Mouse (Mus musculus) kidney, adult 2 months (tissue): ENCODE results near the gene Rapgef5. TPM values are rescaled to one million over a fixed set of nuclear protein-coding genes. Genes with fewer than 3 reads are reported as not detected.

Experiments used
- DNase-seq: peaks from one replicate; pipeline ENCODE4 v3.0.0; 2021
- H3K27ac ChIP-seq: fragments of 200-500 bp; 2 replicates; pipeline ENCODE4 v1.5.1; 2012; ENCODE audit warnings: low read depth, low read length, control low read depth, inconsistent platforms; ENCODE audit not compliant: insufficient read depth
- H3K27me3 ChIP-seq: fragments of 200-500 bp; replicated peaks from 2 replicates; pipeline ENCODE4 v1.6.1; 2012; ENCODE audit warnings: mild to moderate bottlenecking, moderate library complexity, low read length, inconsistent platforms; ENCODE audit not compliant: control insufficient read depth, insufficient read depth
- H3K36me3 ChIP-seq: fragments of 200-500 bp; 2 replicates; pipeline ENCODE4 v1.6.1; 2012; ENCODE audit warnings: mild to moderate bottlenecking, moderate library complexity, low read length, inconsistent platforms; ENCODE audit not compliant: control insufficient read depth, insufficient read depth
- H3K4me1 ChIP-seq: fragments of 200-500 bp; 2 replicates; pipeline ENCODE4 v1.6.1; 2011; ENCODE audit warnings: low read length; ENCODE audit not compliant: control insufficient read depth, insufficient read depth
- H3K4me3 ChIP-seq: fragments of 200-500 bp; 2 replicates; pipeline ENCODE4 v1.5.1; 2011; ENCODE audit warnings: mild to moderate bottlenecking, low read depth, low read length, control low read depth; ENCODE audit not compliant: insufficient read depth
- CTCF ChIP-seq: fragments of 200-500 bp; conservative IDR thresholded peaks from 2 replicates; pipeline ENCODE4 v1.5.1; 2011; ENCODE audit warnings: low read depth, mild to moderate bottlenecking, control low read depth, low read length, moderate library complexity, mixed read lengths; ENCODE audit not compliant: insufficient read depth, insufficient read length
- POLR2A ChIP-seq: fragments of 200-500 bp; IDR thresholded peaks from one replicate; pipeline ENCODE4 v1.6.1; 2011; ENCODE audit warnings: low read depth, low read length, control low read depth
- WGBS: fragments of 180-500 bp; shearing (Covaris S2); methylation state at CpG from one replicate; pipeline ENCODE4 v1.1.7; 2018; 5-methylcytosine and 5-hydroxymethylcytosine counted together
- polyA plus RNA-seq: library from polyadenylated mRNA; depleted of rRNA; stranded (reverse); fragments of >200 nt; gene quantifications from 2 replicates; pipeline ENCODE4 v1.2.3, GENCODE M21; 2012

The Rapgef5 gene
- polyA plus RNA-seq, 1 experiment: 8.4 TPM

DNA sequence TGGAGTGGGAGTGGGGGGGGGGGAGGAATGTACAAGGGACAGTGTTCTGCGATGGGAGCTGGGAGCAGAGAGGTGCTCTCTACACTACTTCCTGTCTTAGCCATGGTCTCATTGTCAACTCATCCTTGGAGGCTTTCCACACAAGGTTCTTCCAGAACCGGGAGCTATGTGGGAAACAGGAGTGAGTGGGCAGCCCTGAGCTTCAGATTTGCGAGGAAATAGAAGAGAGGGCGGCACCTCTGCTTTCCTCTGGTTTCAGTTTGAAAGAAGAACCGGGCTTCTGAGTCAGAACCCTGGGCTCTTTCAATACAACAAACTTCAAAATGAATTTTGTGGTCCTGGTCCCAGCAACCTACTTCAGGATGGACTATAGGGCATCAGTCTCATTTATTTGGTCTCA is 244.1 kb downstream of the Rapgef5 start:
- Histone ChIP-seq H3K36me3 (no peaks in the 10 kb centered on the region), H3K4me3 (no peak overlapping the region), H3K27me3 (no peaks in the 10 kb centered on the region), H3K27ac (no peak overlapping the region), H3K4me1 (no peaks in the 10 kb centered on the region)
- TF ChIP-seq POLR2A (no peak), CTCF (no peak)
- DNase-seq: no peak
- 64% methylated on average over 5 of the region's 5 CpGs for WGBS

DNA sequence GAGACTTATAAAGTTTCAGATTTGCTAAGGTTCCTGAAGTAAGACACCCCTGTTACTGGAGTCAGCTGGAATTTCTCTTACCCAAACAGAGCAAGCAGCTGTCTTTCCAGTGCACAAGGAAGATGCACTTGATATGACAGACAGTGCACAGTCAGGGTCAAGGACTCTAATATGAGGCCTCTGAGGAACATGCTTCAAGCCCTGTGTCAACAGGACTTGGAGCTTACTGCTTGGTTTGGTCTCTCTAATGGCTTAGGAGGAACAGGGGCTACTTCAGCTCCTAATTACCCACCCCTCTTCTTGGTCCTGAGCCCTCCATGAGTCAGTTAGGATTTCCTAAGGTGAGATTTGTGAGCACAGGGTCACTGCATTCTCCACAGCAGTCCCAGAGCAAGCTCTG is 244.6 kb downstream of the Rapgef5 start:
- Histone ChIP-seq H3K27me3 (no peaks in the 10 kb centered on the region), H3K36me3 (no peaks in the 10 kb centered on the region), H3K4me3 (no peak overlapping the region), H3K27ac (no peak overlapping the region), H3K4me1 (no peaks in the 10 kb centered on the region)
- no peak for DNase-seq
- TF ChIP-seq POLR2A: no peak
- no peak for TF ChIP-seq CTCF

DNA sequence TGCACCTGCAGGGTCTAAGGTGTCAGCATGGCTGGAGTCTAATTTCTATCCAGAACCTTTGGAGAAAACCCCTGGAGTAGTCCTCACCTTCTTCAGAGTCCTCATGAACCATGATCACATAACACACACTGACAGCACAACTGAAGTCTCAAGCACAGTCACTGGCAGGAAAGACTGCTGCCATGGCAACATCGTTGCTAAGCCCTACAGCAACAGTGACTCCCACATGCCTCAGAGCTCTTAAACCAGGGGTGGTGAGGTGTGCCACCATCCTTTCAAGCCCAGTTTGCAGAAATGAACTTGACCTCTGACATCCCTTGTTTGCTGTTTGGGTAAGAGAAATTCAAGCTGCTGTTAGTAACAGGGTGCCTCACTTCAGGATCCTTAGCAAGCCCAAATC is 245.4 kb downstream of the Rapgef5 start:
- Histone ChIP-seq H3K4me1 (no peaks in the 10 kb centered on the region), H3K4me3 (no peak overlapping the region), H3K27me3 (no peaks in the 10 kb centered on the region), H3K27ac (no peak overlapping the region), H3K36me3 (no peaks in the 10 kb centered on the region)
- peak; percentile 22 for DNase-seq
- WGBS: 14% methylated on average over 1 of the region's 1 CpGs
- TF ChIP-seq POLR2A: no peak
- no peak for TF ChIP-seq CTCF

DNA sequence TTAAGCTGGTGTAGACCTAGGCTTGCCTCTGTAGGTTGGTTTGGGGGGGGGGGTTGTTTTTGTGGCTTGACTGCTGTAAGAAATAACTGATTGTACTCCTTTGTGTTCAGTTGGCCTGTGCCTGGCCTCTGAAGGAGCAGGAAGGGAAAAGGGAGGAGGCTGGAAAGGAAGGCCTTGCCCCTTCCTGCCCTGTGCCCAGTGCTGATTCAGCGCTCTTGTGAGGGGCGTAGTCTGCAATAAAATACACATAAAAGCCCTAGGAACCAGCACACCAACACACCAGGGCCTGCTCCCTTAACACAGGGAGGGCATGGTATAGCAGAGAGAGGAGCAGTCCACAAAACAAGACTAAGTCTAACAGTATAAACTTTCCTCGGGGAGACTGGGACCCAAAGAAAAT is 247.0 kb downstream of the Rapgef5 start:
- Histone ChIP-seq H3K4me1 (no peaks in the 10 kb centered on the region), H3K27ac (peak overlapping the region; percentile 57), H3K27me3 (no peaks in the 10 kb centered on the region), H3K4me3 (no peak overlapping the region), H3K36me3 (no peaks in the 10 kb centered on the region)
- TF ChIP-seq POLR2A (no peak), CTCF (no peak)
- peak; percentile 63 for DNase-seq
- WGBS: 57% methylated on average over 3 of the region's 3 CpGs

DNA sequence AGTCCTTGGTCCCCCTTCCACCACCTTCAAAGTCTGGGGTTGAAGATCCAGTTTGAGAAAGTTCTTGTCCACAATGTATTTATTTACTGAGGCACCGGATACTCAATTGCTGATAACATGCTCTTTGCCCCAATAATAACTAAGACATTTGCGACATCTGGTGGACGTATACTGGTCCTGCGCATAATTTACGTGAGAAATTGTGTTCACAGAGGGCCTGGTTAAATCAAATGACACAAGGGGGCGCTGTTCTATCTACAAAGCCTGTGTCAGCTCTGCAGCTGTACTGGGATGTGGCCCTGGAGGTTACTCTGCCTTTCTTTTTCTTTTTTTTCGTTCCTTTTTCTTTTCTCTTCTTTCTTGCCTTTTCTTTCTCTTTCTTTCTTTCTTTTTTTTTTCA is 248.6 kb downstream of the Rapgef5 start:
- DNase-seq: peak; percentile 88
- Histone ChIP-seq H3K4me1 (no peaks in the 10 kb centered on the region), H3K27me3 (no peaks in the 10 kb centered on the region), H3K36me3 (no peaks in the 10 kb centered on the region), H3K4me3 (no peak overlapping the region), H3K27ac (no peak overlapping the region)
- 10% methylated on average over 7 of the region's 7 CpGs for WGBS
- TF ChIP-seq CTCF: peak; percentile 71
- no peak for TF ChIP-seq POLR2A

DNA sequence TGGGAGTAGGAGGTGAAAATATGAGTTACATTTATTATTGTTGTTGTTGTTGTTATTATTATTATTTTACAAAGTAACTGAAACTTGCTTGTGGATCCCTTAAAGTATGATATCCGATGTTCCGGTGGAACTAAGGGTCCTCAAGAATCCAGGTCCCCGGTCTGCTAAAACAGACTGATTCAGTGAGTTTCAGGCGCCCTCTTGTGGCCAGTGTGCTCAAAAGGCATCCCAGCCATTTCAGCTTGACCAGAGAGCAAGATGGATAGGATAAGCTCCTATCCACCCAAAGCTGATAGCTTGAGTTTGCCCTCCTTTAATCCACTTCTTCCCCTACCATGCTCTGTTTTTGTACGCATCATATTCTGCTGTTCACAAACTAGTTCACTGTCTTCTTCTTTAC is 252.8 kb downstream of the Rapgef5 start:
- Histone ChIP-seq H3K27me3 (no peaks in the 10 kb centered on the region), H3K36me3 (no peaks in the 10 kb centered on the region), H3K27ac (no peak overlapping the region), H3K4me3 (no peak overlapping the region), H3K4me1 (no peaks in the 10 kb centered on the region)
- 5% methylated on average over 5 of the region's 5 CpGs for WGBS
- TF ChIP-seq POLR2A: no peak
- TF ChIP-seq CTCF: peak; percentile 88
- DNase-seq: peak; percentile 72

DNA sequence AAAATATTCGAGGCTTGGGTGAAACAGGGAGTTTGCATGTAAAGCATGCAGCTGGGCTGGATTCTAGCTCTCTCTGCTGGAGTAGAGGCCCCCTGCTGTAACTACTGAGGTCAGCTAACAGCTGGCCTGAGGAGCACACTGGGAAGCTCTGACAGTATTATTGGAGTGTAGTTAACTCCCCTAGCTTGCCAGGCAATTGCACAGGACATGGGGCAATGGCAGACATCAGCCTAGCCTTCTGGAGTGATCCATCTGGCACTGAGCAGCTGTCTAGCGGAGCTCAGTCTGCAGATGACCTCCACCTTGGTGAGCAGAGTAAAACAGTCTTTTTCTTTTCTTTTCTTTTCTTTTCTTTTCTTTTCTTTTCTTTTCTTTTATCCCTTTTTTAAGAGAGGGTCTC is 253.9 kb downstream of the Rapgef5 start:
- H3K36me3 ChIP-seq: no peaks in the 10 kb centered on the region
- no peak overlapping the region for H3K4me3 ChIP-seq
- WGBS: 54% methylated on average over 2 of the region's 2 CpGs
- DNase-seq: no peak
- H3K27ac ChIP-seq: no peak overlapping the region
- TF ChIP-seq CTCF (no peak), POLR2A (no peak)
- H3K4me1 ChIP-seq: no peaks in the 10 kb centered on the region
- no peaks in the 10 kb centered on the region for H3K27me3 ChIP-seq

DNA sequence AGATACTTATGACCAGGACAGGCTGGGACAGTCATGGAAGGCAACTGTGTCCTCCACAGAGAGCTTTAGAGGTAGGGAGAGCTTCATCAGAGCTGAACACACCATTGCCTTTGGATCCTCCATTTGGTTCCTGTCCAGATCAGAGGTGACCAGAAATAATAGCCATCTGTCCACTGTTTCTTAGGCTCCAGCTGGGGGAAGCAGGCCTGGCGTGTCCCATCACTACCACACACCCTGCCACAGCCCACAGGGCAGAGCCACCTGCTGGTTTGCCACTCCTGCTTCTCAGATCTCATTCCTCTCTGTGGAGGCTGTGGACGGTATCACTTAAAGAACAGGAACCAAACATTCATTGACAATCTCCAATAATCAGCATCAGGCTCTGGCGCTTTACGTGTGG is 254.9 kb downstream of the Rapgef5 start:
- WGBS: 90% methylated on average over 4 of the region's 4 CpGs
- Histone ChIP-seq H3K4me1 (no peaks in the 10 kb centered on the region), H3K27ac (no peak overlapping the region), H3K4me3 (no peak overlapping the region), H3K36me3 (no peaks in the 10 kb centered on the region), H3K27me3 (no peaks in the 10 kb centered on the region)
- TF ChIP-seq POLR2A: no peak
- no peak for TF ChIP-seq CTCF
- no peak for DNase-seq
